Mouse (Mus musculus) MEL (cell line): ENCODE data around the gene Gm20388. TPM values are rescaled to one million over a fixed set of nuclear protein-coding genes. Genes with fewer than 3 reads are reported as not detected.

Source experiments
- DNase-seq: peaks from one replicate; pipeline ENCODE4 v3.0.0; 2011; ENCODE audit warnings: low read depth, low spot score
- H3K27ac ChIP-seq: 2 replicates; pipeline ENCODE4 v1.5.1; 2012; ENCODE audit warnings: low read depth, mild to moderate bottlenecking, control low read depth, low read length, moderate library complexity; ENCODE audit not compliant: control insufficient read depth
- H3K27me3 ChIP-seq, 2 experiments: fragments of 150-350 bp in 1 of 2; sonication (generic) in 1 of 2; 2 replicates each; pipeline ENCODE4 v1.6.1; 2012; ENCODE audit warnings: low read length in 2 of 2, mild to moderate bottlenecking in 2 of 2, improper control_type of control experiment in 1 of 2, moderate library complexity in 1 of 2; ENCODE audit not compliant: insufficient read depth in 2 of 2, control insufficient read depth in 1 of 2
- H3K36me3 ChIP-seq, 2 experiments: 2 replicates each; pipeline ENCODE4 v1.6.1; 2012 to 2014; ENCODE audit warnings: low read length in 2 of 2, improper control_type of control experiment in 1 of 2, inconsistent platforms in 1 of 2, mild to moderate bottlenecking in 1 of 2; ENCODE audit not compliant: insufficient read depth in 2 of 2, control insufficient read depth in 1 of 2
- H3K4me1 ChIP-seq, 2 experiments: fragments of 150-350 bp in 1 of 2; sonication (generic) in 1 of 2; 2 replicates each; pipeline ENCODE4 v1.6.1; 2012; ENCODE audit warnings: low read length in 2 of 2, improper control_type of control experiment in 1 of 2, mild to moderate bottlenecking in 1 of 2; ENCODE audit not compliant: insufficient read depth in 2 of 2, control insufficient read depth in 1 of 2
- H3K4me3 ChIP-seq, 2 experiments: fragments of 150-350 bp in 1 of 2; sonication (generic) in 1 of 2; 2 replicates each; pipeline ENCODE4 v1.5.1; 2012; ENCODE audit warnings: low read depth in 2 of 2, low read length in 2 of 2, mild to moderate bottlenecking in 2 of 2, moderate library complexity in 2 of 2, control low read depth in 1 of 2, improper control_type of control experiment in 1 of 2; ENCODE audit not compliant: control insufficient read depth in 1 of 2, insufficient read depth in 1 of 2
- H3K79me2 ChIP-seq: 2 replicates; pipeline ENCODE4 v1.6.1; 2012; ENCODE audit warnings: mild to moderate bottlenecking, low read length, moderate library complexity; ENCODE audit not compliant: control insufficient read depth, poor library complexity, insufficient read depth
- H3K9ac ChIP-seq: 2 replicates; pipeline ENCODE4 v1.6.1; 2012; ENCODE audit warnings: low read depth, mild to moderate bottlenecking, control low read depth, low read length, moderate library complexity; ENCODE audit not compliant: control insufficient read depth, poor library complexity, severe bottlenecking
- H3K9me3 ChIP-seq: fragments of 150-350 bp; sonication (generic); replicated peaks from 2 replicates; pipeline ENCODE4 v1.6.1; 2012; ENCODE audit warnings: mild to moderate bottlenecking, low read length, improper control_type of control experiment, moderate library complexity; ENCODE audit not compliant: insufficient read depth
- CHD2 ChIP-seq: IDR thresholded peaks from 2 replicates; pipeline ENCODE4 v1.6.1; 2011; ENCODE audit warnings: low read length, improper control_type of control experiment
- CTCF ChIP-seq, 3 experiments: IDR thresholded peaks in 2 of 3; conservative IDR thresholded peaks in 1 of 3; 2 replicates each; pipeline ENCODE4 v1.5.1; 2011 to 2012; ENCODE audit warnings: low read length in 3 of 3, low read depth in 2 of 3, mild to moderate bottlenecking in 2 of 3, improper control_type of control experiment in 1 of 3, inconsistent platforms in 1 of 3, mixed read lengths in 1 of 3, moderate library complexity in 1 of 3; ENCODE audit not compliant: control insufficient read depth in 1 of 3, insufficient read depth in 1 of 3, poor library complexity in 1 of 3, severe bottlenecking in 1 of 3
- E2F4 ChIP-seq: IDR thresholded peaks from 2 replicates; pipeline ENCODE4 v1.6.1; 2011; ENCODE audit warnings: low read depth, low read length, improper control_type of control experiment, borderline replicate concordance
- EP300 ChIP-seq, 2 experiments: IDR thresholded peaks; 2 replicates each; pipeline ENCODE4 v1.6.1; 2011; ENCODE audit warnings: improper control_type of control experiment in 2 of 2, low read length in 2 of 2, low read depth in 1 of 2, mild to moderate bottlenecking in 1 of 2
- GABPA ChIP-seq: IDR thresholded peaks from 2 replicates; pipeline ENCODE4 v1.6.1; 2012; ENCODE audit warnings: low read depth, mild to moderate bottlenecking, inconsistent platforms, low read length, improper control_type of control experiment, moderate library complexity
- GATA1 ChIP-seq: IDR thresholded peaks from 2 replicates; pipeline ENCODE4 v1.6.1; 2011; ENCODE audit warnings: low read depth, low read length, improper control_type of control experiment
- MXI1 ChIP-seq: IDR thresholded peaks from 2 replicates; pipeline ENCODE4 v1.6.1; 2011; ENCODE audit warnings: mild to moderate bottlenecking, low read depth, low read length, improper control_type of control experiment
- MYC ChIP-seq: IDR thresholded peaks from 2 replicates; pipeline ENCODE4 v1.6.1; 2011; ENCODE audit warnings: low read depth, mild to moderate bottlenecking, low read length, improper control_type of control experiment, moderate library complexity
- NELFE ChIP-seq: IDR thresholded peaks from 2 replicates; pipeline ENCODE4 v1.6.1; 2011; ENCODE audit warnings: low read depth, low read length, improper control_type of control experiment
- NRF1 ChIP-seq: IDR thresholded peaks from 2 replicates; pipeline ENCODE4 v1.6.1; 2014; ENCODE audit warnings: low read depth, mild to moderate bottlenecking, inconsistent platforms, low read length, improper control_type of control experiment, moderate library complexity; ENCODE audit not compliant: poor library complexity, insufficient read depth, severe bottlenecking
- POLR2AphosphoS5 ChIP-seq: IDR thresholded peaks from 2 replicates; pipeline ENCODE4 v1.6.1; 2012; ENCODE audit warnings: low read depth, borderline replicate concordance, mild to moderate bottlenecking, inconsistent platforms, low read length, moderate library complexity, mixed read lengths
- RAD21 ChIP-seq: IDR thresholded peaks from 2 replicates; pipeline ENCODE4 v1.6.1; 2011; ENCODE audit warnings: mild to moderate bottlenecking, low read depth, low read length, improper control_type of control experiment
- SIN3A ChIP-seq: IDR thresholded peaks from 2 replicates; pipeline ENCODE4 v1.6.1; 2012; ENCODE audit warnings: low read length, improper control_type of control experiment, inconsistent platforms
- SMC3 ChIP-seq: IDR thresholded peaks from 2 replicates; pipeline ENCODE4 v1.6.1; 2011; ENCODE audit warnings: low read depth, low read length, improper control_type of control experiment
- TAL1 ChIP-seq: IDR thresholded peaks from 2 replicates; pipeline ENCODE4 v1.6.1; 2012; ENCODE audit warnings: mild to moderate bottlenecking, inconsistent platforms, low read length, moderate library complexity, mixed read lengths
- TCF12 ChIP-seq: IDR thresholded peaks from 2 replicates; pipeline ENCODE4 v1.6.1; 2014; ENCODE audit warnings: low read depth, mild to moderate bottlenecking, inconsistent platforms, low read length, improper control_type of control experiment, moderate library complexity
- USF1 ChIP-seq: IDR thresholded peaks from 2 replicates; pipeline ENCODE4 v1.6.1; 2014; ENCODE audit warnings: low read depth, mild to moderate bottlenecking, inconsistent platforms, low read length, improper control_type of control experiment, moderate library complexity
- USF2 ChIP-seq, 2 experiments: IDR thresholded peaks; 2 replicates each; pipeline ENCODE4 v1.6.1; 2011 to 2012; ENCODE audit warnings: improper control_type of control experiment in 2 of 2, low read length in 2 of 2, borderline replicate concordance in 1 of 2, inconsistent platforms in 1 of 2, low read depth in 1 of 2, mild to moderate bottlenecking in 1 of 2; ENCODE audit not compliant: insufficient read depth in 1 of 2
- ZKSCAN1 ChIP-seq: IDR thresholded peaks from 2 replicates; pipeline ENCODE4 v1.6.1; 2012; ENCODE audit warnings: low read depth, mild to moderate bottlenecking, inconsistent platforms, low read length, improper control_type of control experiment, moderate library complexity
- ZMIZ1 ChIP-seq: IDR thresholded peaks from 2 replicates; pipeline ENCODE4 v1.6.1; 2012; ENCODE audit warnings: low read depth, mild to moderate bottlenecking, inconsistent platforms, low read length, improper control_type of control experiment, moderate library complexity
- polyA plus RNA-seq, 2 experiments: library from polyadenylated mRNA; stranded (reverse) in 1 of 2; unstranded in 1 of 2; fragments of >175 nt in 1 of 2; fragments of >200 nt in 1 of 2; gene quantifications; 2 replicates each; pipeline versions ENCODE4 v1.2.1 to v1.2.4; 2012; ENCODE audit warnings: low replicate concordance in 2 of 2, low read depth in 1 of 2; ENCODE audit not compliant: insufficient read length in 2 of 2, insufficient read depth in 1 of 2, missing spikeins in 1 of 2
- total RNA-seq: library from RNA; depleted of rRNA; stranded (reverse); fragments of 300-350 nt; gene quantifications from 2 replicates; pipeline ENCODE4 v1.2.3, GENCODE M21; 2012

Gm20388 gene
- total and polyA plus RNA-seq, 3 experiments, result 11.1 to 17.8 TPM; not detected in 1

GRCm38 (mm10) chr8:120505619-120506310, 595.1 kb downstream of the Gm20388 start:
- Histone ChIP-seq H3K4me1 (peaks cover 5 to 34% of the 10 kb centered on the region in 2 experiments; a peak in 3 of 4 replicates), H3K4me3 (no peak overlapping the region), H3K27me3 (no peaks in the 10 kb centered on the region), H3K9me3 (no peaks in the 10 kb centered on the region), H3K79me2 (peaks cover 98% of the 10 kb centered on the region), H3K27ac (no peak overlapping the region), H3K9ac (no peak overlapping the region), H3K36me3 (peaks cover 2 to 32% of the 10 kb centered on the region in 2 experiments; a peak in 3 of 4 replicates)
- no peak for DNase-seq
- TF ChIP-seq POLR2AphosphoS5, result no peak
- no peak for TF ChIP-seq NELFE
- no peak for TF ChIP-seq ZMIZ1
- TF ChIP-seq SIN3A, result no peak
- TF ChIP-seq ZKSCAN1, result no peak
- TF ChIP-seq NRF1, result no peak
- TF ChIP-seq RAD21, result no peak
- TF ChIP-seq GABPA, result no peak
- no peak for TF ChIP-seq MYC
- no peak for TF ChIP-seq USF2 (IDR thresholded peaks at IDR 0.05; ENCODE audit: borderline replicate concordance in 1 of 2, insufficient read depth in 1 of 2, low read depth in 1 of 2, low read length in 2 of 2)
- no peak for TF ChIP-seq GATA1
- TF ChIP-seq EP300 (IDR thresholded peaks at IDR 0.05; ENCODE audit: low read depth in 1 of 2, low read length in 2 of 2), result no peak
- TF ChIP-seq CHD2, result no peak
- TF ChIP-seq TAL1, result no peak
- no peak for TF ChIP-seq TCF12
- TF ChIP-seq E2F4, result no peak
- no peak for TF ChIP-seq MXI1

GRCm38 (mm10) chr8:120506562-120506961, 595.9 kb downstream of the Gm20388 start:
- peak in 2 of 3 experiments; percentile 20 to 30; a peak in 4 of 6 replicates for TF ChIP-seq CTCF (IDR thresholded peaks at IDR 0.05 in 2 of 3, conservative IDR thresholded peaks at IDR 0.05 in 1 of 3; ENCODE audit: control insufficient read depth in 1 of 3, insufficient read depth in 1 of 3, low read depth in 2 of 3, low read length in 3 of 3, poor library complexity in 1 of 3, severe bottlenecking in 1 of 3)
- no peak for TF ChIP-seq USF1
- no peak for TF ChIP-seq NELFE
- TF ChIP-seq SMC3, result peak; percentile 25
- no peak; the same call in none of the 2 replicates for TF ChIP-seq RAD21
- no peak for TF ChIP-seq GABPA

More at GRCm38 (mm10) chr8:120506562-120506961, 595.9 kb downstream of the Gm20388 start:
- Histone ChIP-seq H3K36me3 (peaks cover 2 to 32% of the 10 kb centered on the region in 2 experiments; a peak in 3 of 4 replicates), H3K9ac (no peak overlapping the region), H3K4me3 (no peak overlapping the region), H3K79me2 (peaks cover 98% of the 10 kb centered on the region), H3K27me3 (no peaks in the 10 kb centered on the region), H3K27ac (no peak overlapping the region), H3K9me3 (no peaks in the 10 kb centered on the region), H3K4me1 (peaks cover 7 to 28% of the 10 kb centered on the region in 2 experiments; a peak in 3 of 4 replicates)
- no peak for DNase-seq
